Mouse (Mus musculus) cerebellum, adult (tissue): Measurements from ENCODE around the gene Scn3b.

Source experiments
- ATAC-seq: cut with Nextera tagmentation; 2 replicates; pipeline ENCODE4 v1.9.2; 2017; ENCODE audit warnings: mild to moderate bottlenecking, moderate library complexity, mixed read lengths; ENCODE audit not compliant: insufficient number of reproducible peaks, low FRiP score, low TSS enrichment

Scn3b gene

DNA sequence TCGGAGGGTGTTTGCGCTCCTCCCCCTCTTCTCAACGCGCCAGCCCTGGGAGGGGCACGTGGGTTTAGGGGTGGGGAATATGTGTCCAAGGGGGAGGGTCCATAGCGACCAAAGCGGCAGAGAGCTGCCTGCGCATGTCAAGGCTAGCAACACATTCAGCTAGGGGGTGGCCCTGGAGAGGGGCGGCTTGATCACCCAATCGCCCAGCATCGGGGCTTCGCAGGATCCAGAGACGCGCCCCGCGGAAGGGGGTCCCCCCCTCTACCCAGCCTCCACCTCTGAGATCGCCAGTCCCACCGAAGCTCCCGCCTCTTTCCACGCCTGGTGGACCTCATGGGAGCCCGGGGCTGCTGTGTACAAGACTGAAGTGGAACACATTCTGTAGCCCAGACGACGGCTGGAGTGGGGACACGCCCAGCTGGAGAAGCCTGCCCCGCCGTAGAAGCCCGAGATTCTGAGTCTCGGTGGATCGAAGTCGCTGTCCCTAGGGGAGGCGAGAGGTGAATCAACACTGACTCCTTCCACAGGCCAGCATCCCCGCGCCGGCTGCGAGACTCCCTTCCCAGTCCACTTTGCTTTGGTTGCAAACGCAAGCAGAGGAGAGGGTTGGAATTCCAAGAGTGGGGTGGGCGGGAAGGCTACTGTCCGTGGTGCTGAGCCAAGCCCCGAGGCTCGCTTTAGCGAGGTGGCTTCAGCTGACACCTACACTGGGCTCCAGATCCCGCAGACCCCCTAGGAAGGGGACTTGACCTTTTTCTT, at the start of gene Scn3b:
Gene Scn3b (plus strand): TSS at position 115 of the 759 bp plus-strand sequence.
- ATAC-seq, result peak; percentile 40

DNA sequence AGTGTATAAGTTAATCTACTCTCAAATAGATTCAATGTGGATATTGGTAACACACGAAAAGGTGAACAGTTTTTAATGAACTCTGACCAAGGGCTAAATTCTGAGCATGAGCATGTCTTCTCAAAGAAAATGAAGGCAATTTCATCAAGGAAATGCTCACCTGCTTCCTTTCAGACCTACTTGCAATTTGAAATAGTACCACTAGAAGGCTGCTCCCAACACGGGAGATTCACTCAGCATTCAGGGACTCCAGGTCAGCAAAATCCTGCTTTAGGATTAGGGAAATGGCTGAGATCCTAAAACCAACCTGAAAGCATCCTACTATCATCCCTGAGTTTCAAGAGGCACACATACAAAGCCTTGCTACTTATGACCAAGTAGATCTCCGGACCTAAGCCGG, 44.7 kb upstream of the Scn3b start:
- ATAC-seq, result no peak

DNA sequence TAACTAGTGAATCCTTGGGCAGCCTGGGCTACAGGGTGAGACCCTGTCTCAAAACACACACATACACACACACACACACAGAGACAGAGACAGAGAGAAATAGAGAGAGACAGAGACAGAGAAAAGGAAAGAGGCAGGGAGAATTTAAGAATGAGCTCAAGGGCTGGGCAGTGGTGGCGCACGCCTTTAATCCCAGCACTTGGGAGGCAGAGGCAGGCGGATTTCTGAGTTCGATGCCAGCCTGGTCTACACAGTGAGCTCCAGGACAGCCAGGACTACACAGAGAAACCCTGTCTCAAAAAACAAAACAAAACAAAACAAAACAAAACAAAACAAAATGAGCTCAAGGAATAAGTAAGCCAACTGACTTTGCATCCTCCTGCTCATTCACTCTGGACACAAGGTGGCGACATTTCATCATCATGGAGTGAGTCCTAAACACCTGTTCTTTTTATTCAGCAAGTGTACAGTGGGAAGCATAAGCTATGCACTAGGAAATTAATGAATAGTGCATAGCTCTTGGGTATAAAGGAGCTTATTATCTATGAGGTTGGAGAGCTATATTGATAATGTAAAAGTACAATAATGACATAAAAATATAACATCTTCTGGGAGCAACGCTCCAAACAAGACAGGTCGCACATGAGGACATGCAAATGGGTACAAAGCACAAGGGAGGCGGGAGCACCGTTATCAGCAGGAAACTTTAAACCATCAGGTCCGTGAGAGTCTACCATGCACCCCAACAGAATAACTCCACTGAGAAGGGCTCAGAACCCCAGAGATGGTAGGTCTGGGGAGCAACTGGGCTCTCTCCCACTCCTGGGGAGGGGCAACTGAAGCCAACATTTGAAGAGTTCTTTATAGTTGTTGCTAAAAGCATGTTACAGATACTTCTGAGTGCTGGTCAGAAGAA, 40.9 kb upstream of the Scn3b start:
- ATAC-seq, result peak; percentile 56; the same call in 1 of the 2 replicates

DNA sequence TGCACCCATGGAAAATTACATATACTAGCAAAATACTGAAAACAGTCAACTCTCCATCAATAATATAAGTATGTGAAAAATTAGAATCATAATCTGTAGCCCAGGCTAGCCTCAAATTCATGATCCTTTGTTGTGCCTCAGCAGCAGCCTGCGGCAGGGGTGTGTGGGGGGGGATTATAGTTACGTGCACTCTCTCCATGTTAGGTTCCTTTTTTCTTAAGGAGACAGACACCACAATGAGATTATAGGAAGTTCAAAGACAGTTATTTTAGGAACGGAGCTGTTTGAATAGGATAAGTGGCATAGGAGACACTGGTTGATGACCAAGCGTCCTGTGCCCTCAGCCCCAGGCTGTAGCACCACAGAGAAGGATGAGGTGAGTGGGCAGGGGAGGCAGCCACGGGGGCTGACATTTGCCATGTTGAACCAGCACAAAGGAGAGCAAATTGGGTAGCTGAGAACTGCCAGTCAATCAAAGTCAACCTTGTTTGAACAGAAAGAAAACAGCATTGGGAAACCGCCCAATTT, 40.1 kb upstream of the Scn3b start:
- no peak for ATAC-seq

DNA sequence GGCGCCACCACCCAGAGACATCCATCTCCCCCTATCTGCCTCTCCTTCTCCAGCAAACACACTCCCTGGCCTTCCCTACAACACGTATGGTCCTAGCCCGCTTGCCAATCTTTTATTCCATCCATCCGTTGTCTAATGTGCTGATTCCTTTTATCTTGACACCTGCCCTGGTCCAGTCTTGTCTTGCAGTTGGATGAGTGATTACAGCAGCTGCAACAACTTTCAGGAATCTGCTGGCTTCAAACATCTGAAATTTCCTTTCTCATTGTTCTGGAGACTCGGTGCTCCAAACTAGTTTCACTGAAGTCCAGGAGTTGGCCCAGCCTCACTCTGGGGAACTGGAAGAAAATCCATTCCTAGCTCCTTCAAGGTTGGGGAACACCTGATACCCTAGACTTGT, 39.5 kb upstream of the Scn3b start:
- ATAC-seq, result no peak

DNA sequence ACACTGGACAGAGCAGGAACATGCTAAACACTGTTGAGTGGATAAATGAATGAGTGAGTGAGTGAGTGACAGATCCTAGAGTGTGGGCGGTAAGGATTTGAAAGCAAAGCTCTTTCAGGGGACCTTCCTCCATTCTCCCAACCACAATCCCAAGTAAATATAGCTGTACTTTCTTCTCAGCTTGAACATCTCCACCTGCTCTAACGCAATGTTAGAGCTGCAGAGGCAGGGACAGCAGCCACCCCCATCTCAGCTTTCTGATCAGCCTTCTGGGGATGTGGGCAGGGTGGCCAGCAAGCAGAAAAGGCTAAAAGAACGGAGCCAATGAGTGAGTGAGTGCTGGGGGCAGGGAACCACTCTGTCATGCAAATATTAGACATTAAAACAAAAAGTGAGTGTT, 38.0 kb upstream of the Scn3b start:
- ATAC-seq, result no peak

DNA sequence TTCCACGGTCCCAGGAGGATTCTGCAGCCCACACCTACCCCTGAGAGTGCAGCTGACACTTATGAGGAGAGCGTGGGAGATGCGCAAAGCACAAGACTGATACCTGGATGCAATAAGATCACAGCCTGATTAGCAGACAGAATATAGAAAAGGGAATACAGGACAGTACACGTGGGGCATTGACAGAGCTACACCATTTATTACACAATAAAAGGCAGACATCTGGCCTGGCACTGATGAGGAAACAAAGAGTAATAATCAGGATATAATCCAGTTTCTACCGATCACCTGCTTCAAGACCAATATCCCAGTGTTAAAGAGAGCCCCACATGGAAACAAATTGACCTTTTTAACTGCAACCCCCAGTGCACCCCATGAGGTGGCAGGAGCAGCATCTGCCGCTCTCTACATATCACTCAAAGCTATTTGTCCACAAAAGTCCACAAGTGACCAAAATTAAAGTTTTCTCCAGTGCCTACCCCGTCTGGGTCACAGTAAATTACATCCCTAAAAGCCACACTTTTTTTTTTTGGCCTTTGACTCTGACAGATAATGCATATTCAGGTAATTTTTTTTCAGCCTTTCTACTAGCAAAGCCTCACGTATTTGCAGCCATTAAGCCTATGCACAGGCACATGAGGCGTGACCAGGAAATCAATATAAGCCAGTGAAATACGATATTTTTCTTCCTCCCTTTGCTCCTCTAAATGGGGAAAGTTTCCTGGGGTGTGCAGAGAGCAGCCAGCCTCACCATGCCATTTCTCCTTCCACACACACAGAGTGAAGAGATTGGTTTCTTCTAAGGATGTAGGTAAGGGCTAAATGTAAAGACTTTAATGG, 34.6 kb upstream of the Scn3b start:
- no peak for ATAC-seq

DNA sequence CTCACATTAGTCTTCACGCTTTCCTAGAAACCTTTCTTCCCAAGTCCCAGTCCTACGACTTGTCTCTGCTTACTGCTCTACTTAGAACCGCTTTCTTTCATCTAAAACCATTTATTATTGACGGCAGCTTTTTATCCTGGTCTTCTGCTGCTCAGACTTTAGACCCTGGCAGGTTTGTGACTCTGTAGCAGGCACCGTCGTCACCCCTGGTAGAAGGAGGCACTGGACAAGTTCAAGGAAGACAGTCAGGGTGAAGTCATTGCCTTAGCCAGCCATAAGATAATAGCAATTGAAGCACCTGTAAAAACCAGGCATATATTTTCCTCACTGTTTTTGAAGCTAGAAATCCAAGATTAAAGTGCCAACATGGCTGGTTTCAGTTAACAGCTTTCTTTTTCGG, 33.8 kb upstream of the Scn3b start:
- no peak for ATAC-seq

DNA sequence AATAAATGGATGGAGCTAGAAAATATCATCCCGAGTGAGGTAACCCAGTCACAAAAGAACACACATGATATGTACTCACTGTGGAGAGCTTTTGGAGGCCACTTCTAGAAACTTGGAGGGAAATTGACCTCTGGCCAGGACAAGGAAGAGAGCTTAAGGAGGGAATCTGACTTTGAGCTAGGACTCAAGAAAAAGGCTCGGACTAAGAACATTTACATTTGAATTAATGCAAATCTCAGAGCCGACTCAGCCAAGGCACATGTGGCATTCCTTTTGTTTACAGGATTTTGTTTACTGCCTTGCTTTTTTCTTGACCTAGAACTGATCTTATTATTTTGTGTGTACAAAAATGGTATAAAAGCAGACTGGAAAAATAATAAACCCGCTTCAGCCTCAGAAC, 29.3 kb upstream of the Scn3b start:
- ATAC-seq, result no peak

DNA sequence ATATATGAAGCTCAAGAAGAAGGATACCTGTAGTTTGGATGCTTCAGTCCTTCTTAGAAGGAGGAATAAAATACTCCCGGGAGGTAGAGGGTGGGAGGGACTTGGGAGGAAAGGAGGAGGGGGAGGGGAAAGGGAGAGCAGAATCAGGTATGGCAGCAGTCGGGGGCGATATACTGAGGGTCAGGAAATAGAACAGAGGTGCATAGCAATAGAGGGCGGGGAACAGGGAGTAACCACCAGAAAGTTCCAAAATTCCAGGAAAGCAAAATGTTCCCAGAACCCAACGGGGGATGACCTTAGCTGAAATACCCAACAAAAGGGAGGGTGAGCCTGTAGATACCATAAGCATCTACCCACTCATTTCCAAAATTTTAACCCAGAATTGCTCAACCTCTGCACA, 28.7 kb upstream of the Scn3b start:
- no peak for ATAC-seq

DNA sequence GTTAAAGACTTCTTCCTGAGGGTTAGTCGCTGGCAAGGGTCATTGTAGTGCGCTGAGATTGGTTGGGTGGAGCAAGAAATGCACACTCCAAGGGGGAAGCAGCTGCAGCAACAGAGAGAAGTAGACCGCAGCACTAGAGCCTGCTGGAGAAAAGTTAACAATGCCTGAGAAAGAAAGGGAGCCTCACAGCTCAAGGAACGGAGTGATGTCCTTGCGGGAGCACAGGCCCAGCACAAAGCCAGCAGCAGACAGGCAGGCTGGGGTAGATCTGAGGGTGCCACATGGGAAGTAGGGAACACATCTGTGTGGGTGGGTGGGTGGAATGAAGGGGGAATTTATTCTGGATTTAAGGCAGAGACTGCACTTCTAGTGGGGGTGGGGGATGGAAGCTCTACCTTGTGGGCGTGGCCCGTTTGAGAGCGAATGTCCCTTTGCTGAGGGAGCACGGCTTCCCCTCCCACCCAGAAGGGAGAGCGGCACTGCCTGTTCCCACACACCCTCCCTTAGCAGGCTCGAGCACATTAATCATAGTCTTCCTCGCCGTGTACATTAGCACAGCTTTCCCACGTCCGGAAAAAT, 27.7 kb upstream of the Scn3b start:
- ATAC-seq, result peak; percentile 45; the same call in 1 of the 2 replicates

DNA sequence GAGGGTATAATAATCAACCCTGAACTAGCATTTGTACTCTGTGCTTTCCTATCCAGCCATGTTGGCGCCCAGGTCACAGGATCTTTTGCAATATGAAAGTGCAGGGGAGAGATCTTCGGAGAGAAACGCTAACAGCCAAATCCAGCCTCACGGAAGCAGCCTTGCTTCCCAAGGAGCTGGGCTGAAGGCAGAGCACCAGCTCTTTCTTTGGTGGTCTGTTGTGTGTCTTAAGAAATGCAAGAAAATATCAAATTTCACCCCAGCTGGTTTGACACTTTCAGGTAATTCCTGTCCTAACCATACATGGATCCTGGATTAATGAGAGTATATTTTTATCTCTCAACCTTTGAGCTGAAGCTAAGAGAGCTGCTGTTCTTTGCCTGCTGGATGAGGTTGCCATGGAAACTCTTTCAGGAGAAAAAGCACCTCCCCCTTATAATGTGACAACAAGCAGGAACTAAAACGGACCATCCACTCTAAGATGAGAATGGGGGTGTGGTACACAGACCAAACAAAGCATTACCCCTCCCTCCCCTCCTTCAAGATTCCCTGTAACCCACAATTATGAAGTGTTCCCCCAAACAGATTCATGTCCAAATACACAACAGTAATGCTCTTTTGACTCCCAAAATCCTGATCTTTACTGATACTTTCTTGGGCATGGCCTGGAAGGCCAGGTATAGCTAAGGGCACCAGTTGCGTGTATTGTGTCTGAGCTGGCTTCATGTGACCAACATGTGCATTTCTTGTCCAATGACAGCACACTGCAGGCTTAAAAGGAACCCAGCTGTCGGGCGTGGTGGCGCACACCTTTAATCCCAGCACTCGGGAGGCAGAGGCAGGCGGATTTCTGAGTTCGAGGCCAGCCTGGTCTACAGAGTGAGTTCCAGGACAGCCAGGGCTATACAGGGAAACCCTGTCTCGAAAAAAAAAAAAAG, 26.8 kb upstream of the Scn3b start:
- 0 out of 2 replicates have a peak, but pooled peaks have one; percentile 26 for ATAC-seq

DNA sequence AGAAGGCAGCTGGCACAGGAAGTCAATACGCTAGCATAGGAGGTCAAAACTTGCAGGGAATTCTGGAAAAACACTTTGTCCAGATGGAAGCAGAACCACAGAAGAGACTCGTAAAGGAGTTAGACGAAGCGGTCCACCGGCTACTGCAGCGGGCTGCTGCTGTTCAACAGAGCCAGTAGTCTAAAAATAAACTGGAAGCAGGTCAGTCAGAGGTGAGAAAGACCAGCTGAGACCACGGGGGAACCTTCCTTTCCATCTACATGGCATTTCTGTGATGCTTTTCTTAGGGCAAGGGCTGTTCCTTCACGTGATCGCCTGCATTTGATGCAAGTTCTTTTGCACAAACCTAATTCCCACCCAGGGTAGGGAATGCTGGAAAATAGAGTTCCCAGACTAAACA, 23.6 kb upstream of the Scn3b start:
- ATAC-seq, result no peak

DNA sequence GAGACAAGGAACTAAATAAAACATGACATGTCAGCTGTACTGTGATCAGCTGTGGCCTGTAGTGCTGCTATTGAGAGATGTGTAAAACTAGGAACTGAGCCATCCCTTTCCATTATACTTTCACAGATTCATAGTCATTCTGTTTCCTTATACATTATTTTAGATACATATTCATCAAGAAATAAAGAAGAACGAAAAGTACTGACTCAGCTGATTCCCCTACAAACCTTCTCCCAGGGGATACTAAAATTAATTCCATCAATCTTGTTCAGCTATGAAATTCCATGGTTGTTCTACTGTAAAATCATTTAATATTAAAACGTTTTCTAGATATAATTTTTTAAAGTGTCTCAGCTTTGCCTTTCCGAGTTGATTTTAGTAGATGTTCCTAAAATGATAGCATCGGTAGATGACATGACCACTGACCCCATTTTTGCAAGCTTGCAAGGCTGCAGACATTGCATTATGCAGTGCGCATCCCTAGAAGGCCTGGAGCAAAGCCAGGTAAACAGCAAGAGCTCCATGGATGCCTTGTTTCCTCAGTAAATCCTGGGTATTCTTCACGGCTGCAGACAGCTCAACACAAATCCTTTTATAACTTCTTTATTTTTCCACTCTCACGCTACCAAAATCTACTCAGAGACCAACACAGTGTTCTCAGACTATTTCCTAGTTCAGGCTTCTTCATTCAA, 22.9 kb upstream of the Scn3b start:
- ATAC-seq, result no peak

DNA sequence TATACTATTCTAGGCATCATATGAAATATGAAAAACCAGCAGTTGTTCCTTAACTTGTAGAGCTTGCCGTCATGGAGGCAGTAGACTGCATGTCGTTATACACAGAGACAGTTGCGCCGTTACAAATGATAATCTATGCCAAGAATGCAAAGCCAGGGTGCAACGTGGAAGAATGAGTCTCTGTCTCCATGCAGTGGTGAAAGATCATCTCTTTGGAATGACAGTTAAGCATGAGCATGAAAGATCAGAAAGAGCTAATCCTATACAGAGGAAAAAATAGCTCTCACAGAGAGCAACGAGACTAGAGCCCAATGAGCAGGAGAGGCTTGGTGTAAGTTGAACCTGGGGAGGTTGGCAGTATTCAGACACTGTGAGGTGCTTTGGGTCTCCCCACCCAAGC, 22.3 kb upstream of the Scn3b start:
- ATAC-seq, result no peak

DNA sequence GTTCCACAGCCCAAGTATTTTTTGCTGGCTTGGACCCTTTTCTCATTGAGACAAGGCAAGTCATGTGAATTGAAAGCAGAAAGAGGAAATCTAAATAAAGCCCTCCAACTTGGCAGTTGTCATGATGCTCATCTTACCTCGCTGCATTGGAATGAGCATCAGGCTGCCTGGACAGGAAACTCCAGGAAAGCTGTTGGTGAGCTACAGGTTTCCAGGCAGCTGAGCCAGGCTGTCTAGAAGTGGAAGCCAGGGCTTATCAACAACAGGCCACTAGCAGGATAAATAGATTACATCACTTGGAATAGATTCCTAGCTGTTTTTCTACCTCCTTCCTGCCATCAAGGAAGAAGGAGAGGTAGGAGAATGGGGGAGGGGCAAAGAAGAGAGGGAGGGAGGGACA, 19.9 kb upstream of the Scn3b start:
- ATAC-seq, result no peak

DNA sequence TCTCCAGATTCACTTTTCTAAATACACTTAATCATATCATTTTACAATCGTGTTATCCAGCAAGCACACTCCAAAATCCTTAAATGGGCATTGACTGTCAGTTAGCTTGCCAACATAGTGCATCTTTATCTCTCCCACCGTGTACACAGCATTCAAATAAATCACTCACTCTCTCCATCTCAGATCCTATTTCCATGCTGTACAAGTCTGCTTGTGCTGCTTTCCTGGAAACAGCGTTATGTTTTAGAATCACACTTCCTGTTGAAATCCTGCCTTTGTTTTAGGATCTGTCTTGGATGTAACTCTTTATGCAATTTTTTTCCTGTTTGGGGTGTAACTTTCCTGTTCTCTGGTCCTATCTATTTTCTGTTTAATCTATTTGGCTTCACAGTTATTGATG, 16.6 kb upstream of the Scn3b start:
- no peak for ATAC-seq

DNA sequence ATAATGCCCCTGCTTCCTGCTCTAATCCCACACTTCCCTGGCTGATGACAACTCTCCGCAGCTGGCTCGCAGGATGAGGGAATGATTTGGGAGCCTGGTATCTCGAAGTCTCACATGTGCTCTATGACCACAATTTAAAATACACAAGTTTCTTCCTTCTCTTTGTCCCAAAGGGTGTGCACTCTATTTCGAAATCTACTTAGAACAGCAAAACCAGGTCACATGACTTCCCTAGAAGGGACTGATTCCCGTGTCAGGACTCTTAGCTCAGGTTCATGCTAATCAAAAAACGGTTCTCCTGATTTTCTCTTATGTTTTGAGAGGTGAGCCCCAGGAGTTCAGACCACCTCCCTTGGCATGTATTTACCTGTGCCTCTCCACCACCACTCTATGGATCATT, 5.1 kb upstream of the Scn3b start:
- ATAC-seq, result no peak
